Mouse (Mus musculus): ENCODE results near the gene Myzap.

Myzap gene

DNA sequence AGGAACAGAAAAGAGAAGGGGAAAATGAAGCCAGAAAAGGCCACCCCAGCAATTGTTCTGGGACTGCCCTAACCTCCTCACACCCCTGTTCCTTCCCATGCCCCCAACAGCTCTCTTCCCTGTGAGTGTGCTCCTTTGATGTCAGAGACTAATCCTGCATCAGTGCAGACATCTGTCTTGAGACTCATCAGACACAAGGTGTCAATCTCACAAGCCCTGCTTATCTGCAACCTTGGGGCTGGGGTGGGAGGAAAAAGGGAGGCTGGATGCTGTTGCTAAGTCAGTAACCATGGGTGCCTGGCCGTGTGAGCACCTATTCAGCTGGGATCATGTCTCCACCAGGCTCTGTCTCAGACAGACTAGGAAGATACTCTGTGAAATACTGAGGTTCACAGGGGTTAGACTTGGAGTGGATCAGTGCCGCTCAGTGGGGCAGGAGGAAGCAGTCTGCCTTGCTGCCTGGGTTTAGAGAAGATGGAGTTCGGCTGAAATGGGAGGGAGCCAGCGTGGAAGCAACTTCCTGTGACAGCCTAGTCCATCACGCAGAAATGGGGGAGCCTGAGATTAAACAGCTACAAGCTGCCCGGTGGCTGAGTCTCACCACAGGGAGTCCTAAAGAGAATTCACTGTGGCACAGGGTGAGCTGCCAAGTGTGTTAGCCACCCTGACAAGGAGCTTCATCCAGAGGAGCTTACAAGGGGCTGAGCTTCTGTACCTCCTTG is 12.9 kb upstream of the Myzap start:
- in situ Hi-C loops (cut with MseI, MboI) = no loop called here

GRCm38 (mm10) chr9:71599861-71600260 is 7.7 kb upstream of the Myzap start:
- in situ Hi-C loops (cut with MseI, MboI) = no loop called here

GRCm38 (mm10) chr9:71596888-71597287 is 4.7 kb upstream of the Myzap start:
- in situ Hi-C loops (cut with MseI, MboI) = no loop called here

GRCm38 (mm10) chr9:71592577-71593285 is 571 bp upstream of the Myzap start:
- in situ Hi-C loops (cut with MseI, MboI) = no loop called here

DNA sequence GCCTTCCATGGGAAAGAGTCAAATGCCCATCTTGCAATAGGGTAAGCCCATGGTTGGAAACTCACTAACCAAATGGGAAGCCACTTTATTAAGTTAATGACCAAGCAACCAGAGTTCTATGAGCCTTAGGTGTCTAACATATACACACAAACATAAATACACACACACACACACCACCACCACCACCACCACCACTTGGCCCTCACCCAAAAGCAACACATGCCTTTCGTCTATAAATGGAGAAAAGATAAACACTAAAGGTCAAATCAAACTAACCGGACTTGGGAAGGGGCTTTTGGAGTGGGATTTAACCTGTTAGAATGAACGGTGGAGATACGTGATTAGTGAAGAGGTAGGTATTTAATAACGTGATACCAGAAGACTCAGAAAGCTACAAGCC is 1.1 kb downstream of the Myzap start:
- in situ Hi-C loops (cut with MseI, MboI) = no loop called here

DNA sequence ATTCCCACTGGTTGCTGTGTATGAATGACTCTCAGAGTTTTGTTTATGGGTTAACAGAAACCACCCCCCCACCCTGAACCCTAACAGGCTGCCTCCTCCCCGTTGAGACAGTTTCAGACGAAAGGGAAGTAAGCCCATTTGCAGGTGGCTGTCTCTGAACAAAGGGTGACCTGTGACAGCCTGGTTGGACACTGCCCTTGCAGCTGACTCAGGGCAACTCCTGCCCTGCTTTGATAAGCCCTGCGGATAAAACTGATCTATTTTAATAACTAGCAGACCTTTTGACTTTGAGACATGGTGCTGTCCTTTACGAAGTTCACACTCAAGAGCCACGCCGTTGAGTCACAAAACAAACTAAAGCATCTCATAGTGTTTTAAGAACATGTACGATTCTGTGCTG is 2.4 kb downstream of the Myzap start:
- in situ Hi-C loops (cut with MseI, MboI) = no loop called here

GRCm38 (mm10) chr9:71588930-71589592 is 3.1 kb downstream of the Myzap start:
- in situ Hi-C loops (cut with MseI, MboI) = no loop called here

DNA sequence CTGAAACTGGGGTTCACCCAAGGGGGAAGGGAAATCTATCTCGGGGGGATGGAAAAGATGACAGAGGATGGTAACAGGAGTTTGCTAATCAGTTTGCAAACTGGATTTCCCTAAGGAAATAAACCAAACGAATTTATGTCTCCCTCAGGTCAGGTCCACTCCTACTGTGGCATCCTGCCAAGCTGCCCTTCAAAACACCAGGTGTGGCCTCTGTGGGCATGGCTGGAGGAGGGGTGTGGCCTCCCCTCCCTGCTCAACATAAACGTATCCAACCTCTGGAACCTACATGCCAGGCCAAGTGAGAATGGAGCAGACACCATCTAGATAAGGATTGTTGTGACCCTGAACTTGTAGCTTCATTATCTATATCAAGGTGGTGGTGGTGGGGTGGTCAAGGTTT is 5.8 kb downstream of the Myzap start:
- in situ Hi-C loops (cut with MseI, MboI) = no loop called here

- in situ Hi-C loops (cut with MseI, MboI) = no loop called here
These were observed 9.4 kb downstream of the Myzap start for GRCm38 (mm10) chr9:71582771-71583170.

DNA sequence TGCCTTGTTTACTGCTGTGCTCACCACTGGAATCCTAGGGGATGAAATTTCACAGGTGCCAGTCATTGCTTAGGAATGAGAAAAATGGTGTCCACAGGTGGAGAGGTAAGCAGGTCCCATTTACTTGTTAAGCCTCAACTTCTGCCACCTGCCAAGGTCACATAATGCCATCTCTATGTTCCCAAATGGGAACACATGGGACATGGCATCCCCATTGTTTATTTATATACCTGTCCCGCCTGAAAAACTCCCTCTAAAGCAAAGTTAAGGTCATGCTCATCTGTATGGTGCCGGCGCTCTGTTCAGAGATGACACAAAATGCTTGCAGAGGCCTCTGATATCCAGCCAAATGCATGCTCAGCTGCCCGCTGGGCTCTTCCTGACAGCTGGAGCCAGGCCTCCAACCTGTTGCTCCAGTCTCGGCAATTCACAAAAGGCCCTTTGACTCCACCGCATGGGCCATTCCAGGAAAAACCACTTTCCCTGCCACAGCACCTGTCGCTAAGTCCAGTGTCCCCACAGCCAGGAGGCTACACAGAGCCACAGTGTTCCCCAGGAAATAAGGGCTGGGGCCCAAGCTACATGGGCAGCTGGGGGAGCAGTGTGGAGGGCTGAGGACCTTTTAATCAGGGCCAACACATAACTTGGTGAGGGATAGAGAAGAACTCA is 13.1 kb downstream of the Myzap start:
- in situ Hi-C loops (cut with MseI, MboI) = no loop called here

- in situ Hi-C loops (cut with MseI, MboI) = no loop called here
These were observed 17.7 kb downstream of the Myzap start for GRCm38 (mm10) chr9:71574440-71574839.

DNA sequence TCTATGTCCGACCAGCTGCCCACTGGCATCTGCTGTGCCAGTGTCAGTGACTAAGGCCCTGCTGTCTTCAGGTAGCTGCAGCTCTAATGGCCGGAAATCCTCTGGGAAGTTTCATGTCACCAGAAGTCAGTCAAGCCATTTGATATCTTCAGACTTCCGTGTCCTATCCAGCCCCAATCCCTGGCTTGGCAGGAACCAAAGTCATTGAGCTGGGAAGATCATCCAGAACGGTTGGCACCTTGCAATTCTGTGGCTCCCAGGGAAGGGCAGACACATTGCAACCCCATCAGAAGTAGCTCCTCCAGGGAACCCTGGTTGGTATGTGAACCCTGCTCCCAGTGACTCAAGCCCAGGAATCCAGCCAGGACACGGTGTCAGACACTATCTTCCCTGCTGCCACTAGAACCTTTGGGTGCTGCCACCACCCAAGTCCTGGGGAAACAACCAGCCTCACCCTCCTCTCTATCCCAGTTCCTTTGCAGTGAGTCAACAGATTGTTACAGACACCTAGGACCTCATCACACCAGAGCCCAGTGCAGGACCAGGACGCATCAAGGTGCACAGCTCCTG is 18.3 kb downstream of the Myzap start:
- in situ Hi-C loops (cut with MseI, MboI) = no loop called here

DNA sequence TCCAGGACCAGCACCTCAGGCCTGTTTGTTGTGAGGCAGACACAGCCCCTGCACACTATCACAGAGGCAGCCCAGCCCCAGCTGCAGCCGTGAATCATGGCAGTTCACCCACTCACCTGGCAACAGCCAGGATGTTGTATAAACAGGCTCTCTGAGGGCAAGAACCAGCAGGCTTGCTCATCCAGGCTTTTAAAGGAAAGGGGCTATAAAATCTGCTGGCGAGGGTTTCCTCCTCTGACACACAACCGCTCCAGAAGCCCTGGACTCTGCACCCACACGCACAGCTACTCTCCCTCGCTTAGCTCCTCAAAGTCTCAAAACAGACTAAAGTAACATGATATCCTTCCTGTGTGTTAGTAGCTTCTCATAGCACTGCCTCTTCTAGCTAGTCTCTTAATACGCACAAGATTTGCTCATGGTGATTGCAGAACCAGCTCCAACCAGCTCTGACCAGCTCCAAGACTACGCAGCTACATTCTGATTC is 21.0 kb downstream of the Myzap start:
- in situ Hi-C loops (cut with MseI, MboI) = no loop called here

DNA sequence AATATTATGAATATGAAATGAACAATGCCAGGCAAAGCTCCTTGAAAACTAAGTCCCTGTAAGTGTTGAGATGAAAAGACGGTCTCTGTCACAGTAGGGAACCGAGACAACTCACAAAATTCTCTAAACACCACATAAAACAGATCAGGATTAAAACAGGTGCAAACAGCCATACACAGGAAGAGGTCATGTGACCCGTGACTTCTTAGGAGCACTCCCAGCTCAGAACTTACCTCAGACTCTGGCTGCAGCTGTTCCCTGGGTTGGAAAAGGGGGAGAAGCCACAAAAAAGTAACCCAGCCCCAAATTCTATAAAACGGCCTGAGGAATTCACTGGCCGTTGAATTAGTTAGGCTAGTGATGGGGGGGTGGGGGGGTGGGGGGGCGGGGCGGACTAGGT is 22.0 kb downstream of the Myzap start:
- in situ Hi-C loops (cut with MseI, MboI) = no loop called here

DNA sequence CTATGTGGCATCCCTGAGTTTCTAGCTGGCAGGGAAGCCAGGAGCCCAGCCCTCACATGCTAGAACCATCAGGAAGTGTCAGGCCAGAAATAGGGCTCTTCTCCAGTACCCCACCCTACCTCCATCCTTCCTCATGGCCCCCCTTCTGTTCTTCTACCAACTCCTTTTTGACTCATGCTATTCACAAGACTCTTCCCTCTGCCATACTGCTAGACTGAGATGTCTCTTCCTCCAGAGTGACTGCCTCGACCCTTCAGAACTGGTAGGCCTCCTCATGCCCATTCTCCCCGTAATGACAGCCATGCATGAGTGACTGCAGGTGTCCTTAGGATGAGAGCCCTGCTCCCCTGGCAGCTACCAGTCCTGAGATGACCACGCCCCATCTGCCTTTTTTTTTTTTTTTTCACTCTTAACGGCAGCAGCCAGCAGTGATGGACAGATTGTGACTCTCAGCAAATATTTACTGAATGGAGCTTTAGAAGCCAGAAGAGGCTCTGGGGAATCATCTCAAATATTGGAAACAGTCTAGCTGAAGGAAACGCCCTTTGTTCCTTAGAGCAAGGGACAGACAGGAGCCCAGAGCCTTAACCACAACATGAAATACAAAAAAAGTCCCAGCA is 23.7 kb downstream of the Myzap start:
- in situ Hi-C loops (cut with MseI, MboI) = no loop called here

DNA sequence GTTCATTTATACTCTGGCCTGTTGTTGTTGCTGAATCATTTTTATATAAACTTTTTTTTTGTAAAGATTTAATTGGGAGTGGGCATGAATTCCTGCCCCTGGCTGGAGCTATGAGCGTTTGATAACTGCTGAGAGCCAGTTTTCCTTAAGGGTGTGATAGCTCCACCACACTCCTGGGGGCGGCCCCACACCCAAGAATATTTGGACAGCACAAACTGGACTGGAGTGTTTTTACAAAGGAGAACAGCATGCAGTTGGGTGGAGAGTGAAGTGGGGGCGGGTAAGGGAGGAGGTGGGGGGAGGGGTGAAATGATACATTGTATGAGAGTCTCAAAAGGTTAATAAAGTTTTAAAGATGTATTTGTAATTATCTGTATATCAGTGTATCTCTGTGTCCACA is 24.8 kb downstream of the Myzap start:
- in situ Hi-C loops (cut with MseI, MboI) = no loop called here

DNA sequence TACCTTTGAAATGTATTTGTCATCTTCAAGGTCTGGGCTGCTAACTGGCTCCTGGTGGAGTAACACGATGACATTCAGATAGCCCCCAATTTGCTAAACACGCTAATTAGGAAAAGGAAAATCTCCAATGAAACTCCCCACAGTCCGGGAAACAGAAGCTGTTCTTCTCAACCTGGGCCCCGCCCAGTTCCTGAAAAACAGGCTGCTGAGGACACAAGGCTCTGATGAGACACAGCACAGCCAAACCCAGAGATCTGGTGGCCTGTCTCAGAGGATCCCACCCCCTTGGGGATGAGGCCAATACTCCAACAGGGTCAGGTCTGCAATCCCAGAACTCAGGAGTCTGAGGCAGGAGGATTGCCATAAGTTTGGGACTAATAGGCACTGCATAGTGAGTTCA is 25.4 kb downstream of the Myzap start:
- in situ Hi-C loops (cut with MseI, MboI) = no loop called here

DNA sequence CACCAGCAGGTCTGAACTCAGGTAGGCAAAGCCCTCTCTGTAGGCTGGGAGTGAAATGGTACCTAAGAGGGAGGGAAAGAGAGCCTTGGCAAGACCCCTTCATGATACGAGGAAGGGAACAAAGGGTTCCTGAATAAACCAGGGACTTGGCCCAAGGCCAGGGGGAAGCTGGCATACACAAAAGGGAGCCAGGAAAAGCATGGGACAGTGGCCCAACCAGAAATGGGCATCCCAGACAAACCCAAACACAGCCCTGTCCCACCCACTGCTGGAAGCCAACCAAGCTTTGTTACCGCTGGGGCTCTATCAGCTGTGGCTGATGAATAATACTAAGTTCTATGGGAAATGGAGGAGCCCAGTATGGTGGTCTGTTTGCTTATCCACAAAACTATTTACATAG is 34.4 kb downstream of the Myzap start:
- in situ Hi-C loops (cut with MseI, MboI) = no loop called here

DNA sequence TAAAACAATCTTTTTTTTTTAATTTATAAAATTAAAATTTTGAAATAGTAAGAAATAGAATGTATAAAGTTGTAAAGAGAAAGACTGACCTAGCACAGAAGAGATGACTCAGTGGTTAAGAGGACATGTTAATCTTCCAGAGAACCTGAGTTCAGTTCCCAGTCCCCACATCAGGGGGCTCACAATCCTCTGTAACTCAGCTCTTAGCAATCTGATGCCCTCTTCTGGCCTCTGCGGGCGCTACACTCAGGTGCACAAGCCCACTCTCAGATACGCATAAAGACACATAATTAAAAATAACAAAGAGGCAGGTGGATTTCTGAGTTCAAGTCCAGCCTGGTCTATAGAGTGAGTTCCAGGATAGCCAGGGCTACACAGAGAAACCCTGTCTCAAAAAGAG is 38.2 kb downstream of the Myzap start:
- in situ Hi-C loops (cut with MseI, MboI) = no loop called here

DNA sequence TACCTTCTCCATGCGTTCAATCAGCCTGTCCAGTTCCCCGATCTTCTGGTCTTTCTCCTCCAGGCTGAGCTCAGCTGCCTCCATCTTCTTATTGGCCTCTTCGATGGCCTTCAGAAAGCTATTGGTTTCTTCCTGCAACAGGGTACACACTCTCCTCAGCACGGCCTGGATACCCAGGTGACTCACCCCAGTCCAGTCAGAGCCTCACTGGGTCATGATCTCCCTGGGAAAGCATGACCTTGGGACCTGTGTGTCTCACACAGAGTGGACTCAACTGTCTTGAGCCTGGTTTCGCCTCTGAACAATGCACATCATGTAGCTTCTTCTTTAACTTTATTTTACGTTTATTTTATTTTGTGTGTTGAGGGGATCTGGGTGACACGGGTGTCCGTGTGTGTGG is 42.0 kb downstream of the Myzap start:
- in situ Hi-C loops (cut with MseI, MboI) = no loop called here

DNA sequence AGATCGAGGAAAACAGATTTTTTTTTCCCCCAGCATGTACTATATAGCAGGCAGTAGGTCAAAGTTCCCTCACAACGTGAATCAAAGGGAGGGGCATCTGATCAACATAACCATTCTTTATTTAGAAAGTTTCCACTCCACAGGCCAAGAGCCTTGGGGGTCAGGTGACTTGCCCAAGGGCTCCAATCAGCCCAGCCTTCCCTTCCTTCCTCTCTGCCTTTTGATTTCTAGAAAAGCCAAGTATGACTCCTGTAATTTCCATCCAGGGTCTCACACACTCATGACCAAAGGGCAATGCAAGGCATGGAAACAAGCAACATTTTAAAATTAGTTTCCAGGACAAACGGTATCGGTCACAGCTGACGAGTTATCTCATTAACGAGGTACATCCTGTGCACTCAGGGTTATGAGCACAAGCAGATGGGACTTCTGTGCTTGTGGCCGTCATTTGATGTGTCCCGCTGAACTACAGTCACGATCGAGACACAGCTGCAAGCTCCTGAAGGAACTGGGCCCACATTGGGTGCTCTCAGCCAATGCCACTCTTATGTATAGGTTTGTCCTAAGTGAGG is 44.4 kb downstream of the Myzap start:
- in situ Hi-C loops (cut with MseI, MboI) = no loop called here

Measured in mouse trophoblast stem cell (cell line).